Mouse (Mus musculus) embryonic facial prominence, embryonic 11.5 days (tissue): ENCODE measurements around the gene Slc6a4. TPM values are rescaled to one million over a fixed set of nuclear protein-coding genes. Genes with fewer than 3 reads are reported as not detected.

Experiments used
- ATAC-seq: fragments of 200-750 bp; cut with Nextera tagmentation; replicated peaks from 2 replicates; pipeline ENCODE4 v1.8.0; 2017; ENCODE audit warnings: low read depth; ENCODE audit not compliant: insufficient number of reproducible peaks, low FRiP score, low TSS enrichment
- DNase-seq: peaks from one replicate; pipeline ENCODE4 v3.0.0-alpha.2; 2015; ENCODE audit warnings: low spot score
- H3K27ac ChIP-seq: fragments of 300-500 bp; sonication (generic); replicated peaks from 2 replicates; pipeline ENCODE4 v1.5.1; 2014; ENCODE audit warnings: mild to moderate bottlenecking, low read depth, low read length, control low read depth
- H3K27me3 ChIP-seq: fragments of 300-500 bp; sonication (generic); 2 replicates; pipeline ENCODE4 v1.6.1; 2014; ENCODE audit warnings: mild to moderate bottlenecking, low read length, moderate library complexity, mixed read lengths; ENCODE audit not compliant: control insufficient read depth, insufficient read depth
- H3K36me3 ChIP-seq: fragments of 300-500 bp; sonication (generic); replicated peaks from 2 replicates; pipeline ENCODE4 v1.6.1; 2014; ENCODE audit warnings: low read depth, mild to moderate bottlenecking, low read length, moderate library complexity, mixed read lengths; ENCODE audit not compliant: control insufficient read depth, insufficient read depth
- H3K4me1 ChIP-seq: fragments of 300-500 bp; sonication (generic); 2 replicates; pipeline ENCODE4 v1.6.1; 2014; ENCODE audit warnings: low read length, mixed read lengths; ENCODE audit not compliant: control insufficient read depth, insufficient read depth
- H3K4me2 ChIP-seq: fragments of 300-500 bp; sonication (generic); 2 replicates; pipeline ENCODE4 v1.6.1; 2014; ENCODE audit warnings: low read depth, mild to moderate bottlenecking, control low read depth, low read length, moderate library complexity
- H3K4me3 ChIP-seq: fragments of 300-500 bp; sonication (generic); 2 replicates; pipeline ENCODE4 v1.5.1; 2014; ENCODE audit warnings: low read depth, low read length, control low read depth
- H3K9ac ChIP-seq: fragments of 300-500 bp; sonication (generic); replicated peaks from 2 replicates; pipeline ENCODE4 v1.6.1; 2014; ENCODE audit warnings: mild to moderate bottlenecking, control low read depth, low read length
- H3K9me3 ChIP-seq: fragments of 300-500 bp; sonication (generic); replicated peaks from 2 replicates; pipeline ENCODE4 v1.6.1; 2016; ENCODE audit warnings: mild to moderate bottlenecking, low read length, inconsistent platforms, mixed read lengths; ENCODE audit not compliant: control insufficient read depth
- WGBS: fragments of 180-500 bp; shearing (Covaris S2); extraction: QIAGEN DNeasy Blood & Tissue Kit; methylation state at CpG from one replicate; pipeline ENCODE4 v1.1.7; 2014; 5-methylcytosine and 5-hydroxymethylcytosine counted together
- polyA plus RNA-seq: library from polyadenylated mRNA; unstranded; fragments of >200 nt; fragmentation: Nextera tagmentation; extraction: Ambion mirVana; gene quantifications from 2 replicates; pipeline ENCODE4 v1.2.1, GENCODE M21; 2014

The Slc6a4 gene
- polyA plus RNA-seq, 1 experiment from 2014 or later, result 1.0 TPM

- H3K27ac ChIP-seq, result no peak overlapping the region
- no peak overlapping the region for H3K4me3 ChIP-seq
- H3K27me3 ChIP-seq, result no peaks in the 10 kb centered on the region
- ATAC-seq, result no peak
- no peak for DNase-seq
- no peaks in the 10 kb centered on the region for H3K4me1 ChIP-seq
- no peak overlapping the region for H3K9ac ChIP-seq
- no peak overlapping the region for H3K4me2 ChIP-seq
- no peaks in the 10 kb centered on the region for H3K36me3 ChIP-seq
- 49% methylated on average over 4 of the region's 4 CpGs for WGBS
- H3K9me3 ChIP-seq, result no peaks in the 10 kb centered on the region
Observed at GRCm38 (mm10) chr11:77005881-77006280, 7.5 kb downstream of the Slc6a4 start.

GRCm38 (mm10) chr11:77006616-77007015 lies 8.2 kb downstream of the Slc6a4 start:
- Histone ChIP-seq H3K4me3 (no peak overlapping the region), H3K4me2 (no peak overlapping the region), H3K4me1 (no peaks in the 10 kb centered on the region), H3K36me3 (no peaks in the 10 kb centered on the region), H3K27me3 (no peaks in the 10 kb centered on the region), H3K27ac (no peak overlapping the region), H3K9ac (no peak overlapping the region), H3K9me3 (no peaks in the 10 kb centered on the region)
- ATAC-seq, result no peak
- WGBS, result 37% methylated on average over 6 of the region's 6 CpGs
- no peak for DNase-seq

- ATAC-seq, result no peak
Observed at GRCm38 (mm10) chr11:77009069-77010025, 10.9 kb downstream of the Slc6a4 start.

GRCm38 (mm10) chr11:77010762-77011475 lies 12.5 kb downstream of the Slc6a4 start:
- no peaks in the 10 kb centered on the region for H3K9me3 ChIP-seq
- ATAC-seq (no peak), DNase-seq (no peak)
- H3K36me3 ChIP-seq, result no peaks in the 10 kb centered on the region
- H3K9ac ChIP-seq, result no peak overlapping the region
- H3K27me3 ChIP-seq, result no peaks in the 10 kb centered on the region
- H3K4me1 ChIP-seq, result no peaks in the 10 kb centered on the region
- H3K4me3 ChIP-seq, result no peak overlapping the region
- H3K27ac ChIP-seq, result no peak overlapping the region
- WGBS, result 77% methylated on average over 10 of the region's 10 CpGs
- no peak overlapping the region for H3K4me2 ChIP-seq

More at GRCm38 (mm10) chr11:77009069-77010025, 10.9 kb downstream of the Slc6a4 start:
- no peak overlapping the region for H3K4me2 ChIP-seq
- no peak for DNase-seq
- no peaks in the 10 kb centered on the region for H3K36me3 ChIP-seq
- no peak overlapping the region for H3K4me3 ChIP-seq
- H3K9me3 ChIP-seq, result no peaks in the 10 kb centered on the region
- 78% methylated on average over 16 of the region's 16 CpGs for WGBS
- H3K27me3 ChIP-seq, result no peaks in the 10 kb centered on the region
- no peak overlapping the region for H3K9ac ChIP-seq
- no peak overlapping the region for H3K27ac ChIP-seq
- no peaks in the 10 kb centered on the region for H3K4me1 ChIP-seq

- DNase-seq, result no peak
- Histone ChIP-seq H3K4me3 (no peak overlapping the region), H3K9ac (no peak overlapping the region), H3K9me3 (no peaks in the 10 kb centered on the region), H3K36me3 (no peaks in the 10 kb centered on the region), H3K27me3 (no peaks in the 10 kb centered on the region), H3K4me2 (no peak overlapping the region), H3K27ac (no peak overlapping the region), H3K4me1 (no peaks in the 10 kb centered on the region)
- WGBS, result 84% methylated on average over 11 of the region's 11 CpGs
- ATAC-seq, result no peak
Observed at GRCm38 (mm10) chr11:77018046-77018445, 19.6 kb downstream of the Slc6a4 start.

- Histone ChIP-seq H3K36me3 (no peaks in the 10 kb centered on the region), H3K27ac (no peak overlapping the region), H3K4me2 (no peak overlapping the region), H3K9ac (no peak overlapping the region), H3K4me3 (no peak overlapping the region), H3K27me3 (no peaks in the 10 kb centered on the region), H3K9me3 (no peaks in the 10 kb centered on the region), H3K4me1 (no peaks in the 10 kb centered on the region)
- WGBS, result 80% methylated on average over 8 of the region's 8 CpGs
- DNase-seq, result no peak
- no peak for ATAC-seq
Observed at GRCm38 (mm10) chr11:77019539-77019938, 21.1 kb downstream of the Slc6a4 start.

GRCm38 (mm10) chr11:77021749-77022396 lies 23.5 kb downstream of the Slc6a4 start:
- no peak overlapping the region for H3K27ac ChIP-seq
- H3K4me2 ChIP-seq, result no peak overlapping the region
- 79% methylated on average over 9 of the region's 9 CpGs for WGBS
- no peaks in the 10 kb centered on the region for H3K9me3 ChIP-seq
- DNase-seq (no peak), ATAC-seq (no peak)
- H3K9ac ChIP-seq, result no peak overlapping the region
- no peak overlapping the region for H3K4me3 ChIP-seq
- no peaks in the 10 kb centered on the region for H3K4me1 ChIP-seq
- H3K36me3 ChIP-seq, result no peaks in the 10 kb centered on the region
- H3K27me3 ChIP-seq, result no peaks in the 10 kb centered on the region
